Mouse (Mus musculus) induced T-regulatory cell, adult 2 months (primary cell): ENCODE results near the gene Chn1.
A peak's percentile ranks its signal among the peaks of the same experiment; 100 is the strongest.

ENCODE experiments used
- DNase-seq: peaks from one replicate; pipeline ENCODE4 v3.0.0-alpha.2; 2012; ENCODE audit warnings: low read depth

Gene Chn1

GRCm38 (mm10) chr2:73746375-73746770 is 28.8 kb downstream of the Chn1 start:
- DNase-seq, result no peak

GRCm38 (mm10) chr2:73745647-73746374 is 29.3 kb downstream of the Chn1 start:
- DNase-seq, result peak; percentile 19

- DNase-seq, result no peak
These were observed 33.9 kb downstream of the Chn1 start for GRCm38 (mm10) chr2:73741286-73741685.

- no peak for DNase-seq
These were observed 47.3 kb downstream of the Chn1 start for GRCm38 (mm10) chr2:73727868-73728267.

- no peak for DNase-seq
These were observed 50.2 kb downstream of the Chn1 start for GRCm38 (mm10) chr2:73724934-73725333.

- DNase-seq, result no peak
These were observed 53.3 kb downstream of the Chn1 start for GRCm38 (mm10) chr2:73721821-73722220.

GRCm38 (mm10) chr2:73712481-73712880 is 62.7 kb downstream of the Chn1 start:
- no peak for DNase-seq

- DNase-seq, result no peak
These were observed 82.1 kb downstream of the Chn1 start for GRCm38 (mm10) chr2:73693045-73693444.

GRCm38 (mm10) chr2:73690783-73691604 is 84.2 kb downstream of the Chn1 start:
- DNase-seq, result no peak

- DNase-seq, result no peak
These were observed 92.6 kb downstream of the Chn1 start for GRCm38 (mm10) chr2:73682500-73682899.

- DNase-seq, result no peak
These were observed 94.6 kb downstream of the Chn1 start for GRCm38 (mm10) chr2:73680425-73681027.

GRCm38 (mm10) chr2:73668608-73669007 is 106.5 kb downstream of the Chn1 start:
- no peak for DNase-seq

GRCm38 (mm10) chr2:73660566-73661134 is 114.5 kb downstream of the Chn1 start:
- no peak for DNase-seq

- no peak for DNase-seq
These were observed 115.2 kb downstream of the Chn1 start for GRCm38 (mm10) chr2:73659726-73660565.

- no peak for DNase-seq
These were observed 116.1 kb downstream of the Chn1 start for GRCm38 (mm10) chr2:73659041-73659440.

GRCm38 (mm10) chr2:73657961-73658360 is 117.2 kb downstream of the Chn1 start:
- no peak for DNase-seq

GRCm38 (mm10) chr2:73657151-73657550 is 118.0 kb downstream of the Chn1 start:
- DNase-seq, result no peak

- no peak for DNase-seq
These were observed 119.5 kb downstream of the Chn1 start for GRCm38 (mm10) chr2:73655663-73656062.

- DNase-seq, result no peak
These were observed 120.3 kb downstream of the Chn1 start for GRCm38 (mm10) chr2:73654892-73655243.

- DNase-seq, result no peak
These were observed 120.9 kb downstream of the Chn1 start for GRCm38 (mm10) chr2:73654059-73654891.

GRCm38 (mm10) chr2:73637688-73638087 is 137.5 kb downstream of the Chn1 start:
- DNase-seq, result no peak
